In the genomic region with DNA sequence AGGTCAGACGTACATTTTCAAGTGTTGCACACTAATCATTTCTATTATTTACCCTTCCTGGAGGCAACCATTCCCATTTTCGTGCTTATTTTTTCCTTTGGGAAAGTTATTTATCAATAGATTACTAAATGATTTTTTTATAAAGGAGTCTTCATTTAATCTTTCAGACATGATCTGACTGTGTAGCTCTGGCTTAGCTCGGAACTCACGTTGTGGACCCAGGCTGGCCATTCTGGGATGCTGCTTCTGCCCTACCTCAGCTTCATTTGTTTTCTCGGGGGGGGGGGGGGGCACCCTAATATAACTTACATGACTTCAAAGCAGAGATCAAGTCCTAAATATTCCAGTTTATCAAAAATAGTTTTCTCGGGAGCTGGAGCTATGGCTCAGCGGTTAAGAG, we compare ENCODE assay signal across 9 mouse cellular contexts. TPM values are rescaled to one million over a fixed set of nuclear protein-coding genes. Genes with fewer than 3 reads are reported as not detected.
DNase-seq lines count a peak whose midpoint lies in the region; ATAC-seq and TF ChIP-seq lines count a peak whose summit lies in the region.
"Had no signal": no experiment of that assay in that cellular context is flagged by ENCODE, and none has a peak within 500 bp of the region (broad histone marks: within the 10 kb centered on the region; RNA-seq: fewer than 3 reads in every experiment).

No protein-coding gene starts in this region.

- H3K79me2 ChIP-seq in heart, adult 2 months (replicated peaks; ENCODE audit: control insufficient read depth, insufficient read depth, low read length): no peaks in the 10 kb centered on the region

- H3K27ac ChIP-seq in heart, adult 2 months: peak overlapping the region; percentile 75
- peak overlapping the region; percentile 68; the same call in 1 of the 2 replicates for H3K27ac ChIP-seq in thymus, adult 2 months (ENCODE audit: control insufficient read depth, insufficient read depth, low read length)
- H3K27ac ChIP-seq in limb, embryonic 15.5 days: peak overlapping the region; percentile 94

- no peak for DNase-seq in heart, adult 2 months
- no peak for DNase-seq in heart, postnatal 14 days
- DNase-seq in thymus, adult 2 months: no peak
- no peak for DNase-seq in thymus, adult 18-20 months
- DNase-seq in left cerebral cortex, adult 8-10 months (ENCODE audit: low spot score in 2 of 2): no peak

- peaks cover 2% of the 10 kb centered on the region; the same call in 1 of the 2 replicates for H3K4me1 ChIP-seq in heart, adult 2 months (ENCODE audit: control insufficient read depth, insufficient read depth, low read length)
- peaks cover 8% of the 10 kb centered on the region for H3K4me1 ChIP-seq in thymus, adult 2 months (replicated peaks; ENCODE audit: control insufficient read depth, insufficient read depth, low read length)
- 0 out of 2 replicates have a peak, but pooled peaks cover 4% of the 10 kb centered on the region for H3K4me1 ChIP-seq in limb, embryonic 15.5 days

- H3K4me2 ChIP-seq in limb, embryonic 15.5 days: peak overlapping the region; percentile 49

- no peaks in the 10 kb centered on the region for H3K9me3 ChIP-seq in limb, embryonic 15.5 days

- no peak for ATAC-seq in limb, embryonic 15.5 days (ENCODE audit: insufficient number of reproducible peaks, low FRiP score, low TSS enrichment, low read depth)
- ATAC-seq in erythroid progenitor cell, adult 5-6 weeks (replicated peaks; ENCODE audit: low FRiP score, poor library complexity, severe bottlenecking): no peak
- ATAC-seq in activated CD4-positive, CD25-positive, alpha-beta regulatory T cell, adult 4 months: no peak

- no peak for TF ChIP-seq POLR2A in heart, adult 2 months (IDR thresholded peaks at IDR 0.05; ENCODE audit: insufficient read depth, low read depth, low read length)
- no peak for TF ChIP-seq POLR2A in thymus, adult 2 months (IDR thresholded peaks at IDR 0.05; ENCODE audit: control insufficient read depth, extremely low read depth, insufficient read depth, low read length, poor library complexity)

- no peak for TF ChIP-seq EP300 in heart, adult 2 months (IDR thresholded peaks at IDR 0.05; ENCODE audit: insufficient read depth, low read depth, low read length)

- H3K27me3 ChIP-seq in heart, adult 2 months (ENCODE audit: control insufficient read depth, insufficient read depth, low read length): no peaks in the 10 kb centered on the region
- H3K27me3 ChIP-seq in thymus, adult 2 months (ENCODE audit: control insufficient read depth, insufficient read depth, low read length): no peaks in the 10 kb centered on the region
- no peaks in the 10 kb centered on the region for H3K27me3 ChIP-seq in limb, embryonic 15.5 days

- H3K4me3 ChIP-seq in heart, adult 2 months: peak overlapping the region; percentile 43
- H3K4me3 ChIP-seq in thymus, adult 2 months (ENCODE audit: control insufficient read depth, insufficient read depth, low read length): peak overlapping the region; percentile 12; the same call in 1 of the 2 replicates
- peak overlapping the region; percentile 98 for H3K4me3 ChIP-seq in limb, embryonic 15.5 days

- TF ChIP-seq CTCF in heart, adult 2 months (IDR thresholded peaks at IDR 0.05): no peak
- no peak for TF ChIP-seq CTCF in thymus, adult 2 months (IDR thresholded peaks at IDR 0.05; ENCODE audit: borderline replicate concordance, control insufficient read depth, extremely low read depth, insufficient read depth, low read length, poor library complexity)

- intact Hi-C loops in heart, adult 2 months (cut with DNase I): loop anchor here (5.0 kb wide), 1 partner anchor 158 kb away; a partner anchor contains a TSS
- intact Hi-C loops in heart, postnatal 14 days (cut with DNase I): no loop called here

- peaks cover 11% of the 10 kb centered on the region for H3K36me3 ChIP-seq in heart, adult 2 months (ENCODE audit: control insufficient read depth, insufficient read depth, low read length)
- H3K36me3 ChIP-seq in thymus, adult 2 months (ENCODE audit: control insufficient read depth, insufficient read depth, low read length): peaks cover 30% of the 10 kb centered on the region
- peaks cover 34% of the 10 kb centered on the region for H3K36me3 ChIP-seq in limb, embryonic 15.5 days

- WGBS in heart, adult 2 months: 5% methylated on average over 7 of the region's 7 CpGs
- 6% methylated on average over 7 of the region's 7 CpGs for WGBS in thymus, adult 2 months
- WGBS in limb, embryonic 15.5 days: 5% methylated on average over 7 of the region's 7 CpGs

- no peak overlapping the region for H3K9ac ChIP-seq in heart, adult 2 months (ENCODE audit: low read depth, low read length)
- no peak overlapping the region for H3K9ac ChIP-seq in limb, embryonic 15.5 days

RNA-seq across cellular contexts. Expression of a gene that starts 0.5 kb away (rescaled TPM):
- 100 to 1,000 TPM; 123 to 129 TPM for total RNA-seq in heart, adult 2 months (2021)
- 50.4 and 93.0 TPM in 2 replicates for polyA plus RNA-seq in heart, adult 2 months (2012; rRNA removed)
- 100 to 1,000 TPM; 121 to 137 TPM for total RNA-seq in heart, postnatal 14 days (2021)
- polyA plus RNA-seq in thymus, adult 2 months (2012; rRNA removed): 130 and 139 TPM in 2 replicates
- polyA plus RNA-seq in limb, embryonic 15.5 days (2015; fragmentation: Nextera tagmentation; extraction: Ambion mirVana): 210 and 233 TPM in 2 replicates
- 100 to 1,000 TPM; 148 to 155 (median 154) TPM for total RNA-seq in left cerebral cortex, adult 8-10 months (2022)
- total RNA-seq in erythroid progenitor cell, adult 5-6 weeks (2015; ENCODE audit: low replicate concordance): 135 and 172 TPM in 2 replicates
- total RNA-seq in erythroid progenitor cell, adult 5-6 weeks (2017; ENCODE audit: low replicate concordance): 87.1 and 93.3 TPM in 2 replicates
- polyA plus RNA-seq in activated CD4-positive, CD25-positive, alpha-beta regulatory T cell, adult 4 months (2017; shearing (Covaris generic)): 100 to 1,000 TPM; 244 to 245 TPM

RNA-seq across cellular contexts. Expression of a gene that starts 18.9 kb away (rescaled TPM):
- 100 to 1,000 TPM; 148 to 208 TPM for total RNA-seq in heart, adult 2 months (2021)
- 266 and 368 TPM in 2 replicates for polyA plus RNA-seq in heart, adult 2 months (2012; rRNA removed)
- total RNA-seq in heart, postnatal 14 days (2021): 100 to 1,000 TPM; 247 to 264 TPM
- 0.47 and 15.3 TPM in 2 replicates for polyA plus RNA-seq in thymus, adult 2 months (2012; rRNA removed)
- polyA plus RNA-seq in limb, embryonic 15.5 days (2015; fragmentation: Nextera tagmentation; extraction: Ambion mirVana): not detected in 2 replicates
- under 1 TPM in 2 of 4 experiments, not detected in 2; 0.26 to 0.34 TPM for total RNA-seq in left cerebral cortex, adult 8-10 months (2022)
- not detected in 2 replicates for total RNA-seq in erythroid progenitor cell, adult 5-6 weeks (2015; ENCODE audit: low replicate concordance)
- total RNA-seq in erythroid progenitor cell, adult 5-6 weeks (2017; ENCODE audit: low replicate concordance): not detected in 2 replicates
- polyA plus RNA-seq in activated CD4-positive, CD25-positive, alpha-beta regulatory T cell, adult 4 months (2017; shearing (Covaris generic)): not detected
- polyA plus RNA-seq: C2C12 had no signal

Comparison
In these comparisons a context has a peak if more than half of its experiments do, and no peak if none do; other contexts are left out.
1. H3K4me3 ChIP-seq: peak in every context shown above with its lines; median percentile 98 in limb, embryonic 15.5 days; 43 in heart, adult 2 months; 12 in thymus, adult 2 months.
2. RNA of a gene that starts 18.9 kb away (total RNA-seq): 247 to 264 TPM in heart, postnatal 14 days and 148 to 208 TPM in heart, adult 2 months; 0.26 to 0.34 TPM in left cerebral cortex, adult 8-10 months and not detected in erythroid progenitor cell, adult 5-6 weeks; every median in the first group is over 100 times any median in the second.
3. Peak in every context shown above with its lines, with median percentiles within 50 percentile points of each other: H3K27ac ChIP-seq.